Mouse (Mus musculus): ENCODE data around the gene Eif4e.

Eif4e gene

DNA sequence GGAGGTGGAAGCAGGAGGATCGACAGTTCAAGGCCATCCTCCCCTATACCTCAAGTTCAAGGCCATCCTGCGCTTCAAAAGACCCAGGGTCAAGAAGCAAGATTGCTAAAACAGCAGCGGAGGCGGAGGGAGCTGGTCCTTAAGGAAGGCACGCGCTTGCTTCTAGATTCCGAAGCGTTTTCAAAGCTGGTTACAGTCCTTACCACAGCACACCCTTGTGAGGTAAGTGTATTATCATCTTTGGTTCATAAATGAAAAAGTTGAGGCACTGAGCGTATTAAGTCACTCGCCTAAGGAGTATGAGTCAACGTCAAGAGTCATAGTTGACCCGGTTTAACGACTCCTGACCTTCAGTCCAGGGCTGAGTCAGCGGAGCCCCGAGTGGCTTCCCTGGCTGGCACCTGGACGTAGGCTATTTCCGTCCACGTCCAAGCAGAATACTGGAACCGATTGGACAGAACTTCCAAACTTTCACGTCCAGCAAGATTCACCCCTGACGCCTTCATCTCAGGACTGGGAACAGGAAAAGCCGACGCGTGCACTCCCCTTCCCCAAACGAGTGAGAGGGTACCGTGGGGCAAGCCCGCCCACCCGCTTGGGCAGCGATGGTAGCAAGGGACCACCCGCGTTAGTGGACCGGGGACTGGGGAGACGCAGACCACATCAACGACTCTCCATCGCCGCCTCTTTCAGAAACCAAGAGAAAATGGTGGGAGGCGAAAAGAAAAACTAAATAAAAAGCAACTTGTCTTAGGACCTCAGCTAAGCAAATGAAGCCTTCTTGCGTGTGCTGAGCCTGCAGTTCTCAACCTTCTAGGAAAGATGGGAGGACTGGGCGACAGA lies at the start of gene Eif4e:
Eif4e (plus strand) TSS at position 107 of the 843 bp plus-strand sequence.
- no peak for DNase-seq

- no peak for DNase-seq
Measured at GRCm38 (mm10) chr3:138479489-138479888, 46.5 kb upstream of the Eif4e start.

GRCm38 (mm10) chr3:138481526-138482284 lies 44.3 kb upstream of the Eif4e start:
- peak; percentile 15 for DNase-seq

- no peak for DNase-seq
Measured at GRCm38 (mm10) chr3:138483240-138483639, 42.7 kb upstream of the Eif4e start.

DNA sequence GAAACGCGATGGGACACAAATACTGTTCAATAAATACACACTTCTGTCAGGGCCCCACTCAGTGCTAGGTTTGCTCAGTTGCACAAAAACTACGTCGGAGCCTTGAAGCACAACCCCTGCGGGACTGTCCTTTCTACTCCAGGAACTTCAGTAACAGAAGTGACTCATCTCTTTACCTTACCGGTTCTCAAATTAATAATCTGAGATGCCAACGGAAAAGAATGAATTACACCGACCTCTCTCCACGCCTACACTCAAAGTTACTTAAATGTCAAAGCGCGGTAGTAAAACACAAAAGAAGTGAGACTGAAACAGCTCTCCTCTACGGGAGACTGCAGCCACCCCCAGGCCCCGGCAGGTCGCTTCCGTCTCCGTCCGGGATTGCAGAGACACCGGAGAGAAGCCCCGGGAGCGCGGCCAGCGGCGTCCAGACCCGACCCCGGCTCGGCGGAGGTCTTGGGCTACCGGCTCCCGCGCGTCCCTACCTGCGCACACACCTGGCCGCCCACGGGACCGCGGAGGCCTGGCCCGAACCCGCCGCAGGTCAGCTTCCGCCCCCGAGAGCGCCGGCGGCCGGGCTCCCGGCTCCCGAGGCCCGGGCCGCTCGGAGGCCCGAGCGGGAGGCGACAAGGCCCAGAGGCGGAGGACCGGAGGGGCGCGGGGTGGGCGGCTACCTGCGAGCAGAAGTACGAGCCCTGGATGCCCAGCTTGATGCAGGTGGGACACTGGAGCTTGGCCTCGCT lies 37.2 kb upstream of the Eif4e start:
- no peak for DNase-seq

GRCm38 (mm10) chr3:138489327-138490033 lies 36.5 kb upstream of the Eif4e start, which contains the start of gene Metap1:
Metap1 (minus strand) TSS chr3:138489515.
- DNase-seq: peak; percentile 95

- no peak for DNase-seq
Measured at GRCm38 (mm10) chr3:138490034-138490337, 36.0 kb upstream of the Eif4e start.

DNA sequence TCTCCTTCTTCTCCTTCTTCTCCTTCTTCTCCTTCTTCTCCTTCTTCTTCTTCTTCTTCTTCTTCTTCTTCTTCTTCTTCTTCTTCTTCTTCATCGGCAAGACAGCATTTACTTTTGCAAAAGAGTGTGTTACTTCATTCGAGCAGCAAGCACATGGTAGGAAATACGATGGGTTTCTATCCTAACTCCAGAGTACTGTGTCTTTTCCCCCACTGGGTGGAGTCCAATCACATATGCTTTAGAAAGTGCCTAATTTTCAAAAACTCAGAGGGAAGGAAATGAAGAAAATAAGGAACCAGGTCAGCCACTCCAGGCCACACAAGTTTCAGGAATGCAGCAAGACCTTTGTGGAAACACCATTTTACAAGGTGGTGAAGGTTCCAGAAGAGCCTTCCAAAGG lies 32.3 kb upstream of the Eif4e start:
- no peak for DNase-seq

- DNase-seq: no peak
Measured at GRCm38 (mm10) chr3:138494565-138494964, 31.4 kb upstream of the Eif4e start.

DNA sequence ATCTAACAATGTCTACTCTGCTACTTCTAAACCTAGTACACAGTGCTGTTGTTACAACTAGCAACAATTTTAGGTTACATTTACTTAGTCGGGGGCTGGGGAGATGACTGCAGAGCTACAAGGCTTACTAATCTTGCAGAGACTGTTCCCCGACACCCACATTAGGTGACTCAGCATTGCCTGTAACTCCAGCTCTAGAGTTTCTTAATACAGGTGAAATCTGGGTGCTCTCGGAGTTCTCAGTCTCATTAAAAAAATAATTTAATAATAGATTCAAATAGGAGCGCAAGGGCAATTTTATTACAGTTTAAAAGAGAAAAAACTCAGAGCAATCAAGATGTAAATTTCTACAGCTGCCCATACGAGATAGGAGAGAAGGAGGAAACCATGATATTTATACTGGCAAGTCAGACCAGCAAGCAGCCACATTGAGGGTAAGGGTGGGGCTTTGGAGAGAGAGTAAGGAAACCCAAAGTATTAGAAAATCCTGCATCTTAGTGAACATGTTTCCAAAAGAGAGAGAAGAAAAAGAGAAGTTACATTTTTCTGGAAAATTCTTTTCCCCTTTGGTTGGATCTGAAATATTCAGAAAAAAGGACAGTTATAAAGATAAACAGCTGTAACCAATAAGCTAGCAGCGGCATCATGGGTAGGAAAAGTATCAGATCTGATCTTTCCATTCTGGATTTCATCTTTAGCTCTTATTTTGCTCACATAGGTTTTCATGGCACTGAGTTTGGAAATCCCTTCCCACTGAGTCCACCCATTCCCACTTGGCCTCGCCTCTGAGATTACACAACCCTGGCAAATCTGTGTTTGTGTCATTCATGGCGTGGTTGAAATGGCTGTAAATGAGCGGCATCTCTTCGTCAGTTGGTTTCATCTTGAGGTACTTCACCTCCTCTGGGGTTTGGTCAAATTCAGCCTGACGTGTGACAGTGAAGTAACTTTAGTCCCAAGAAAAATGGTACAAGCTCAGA lies 30.5 kb upstream of the Eif4e start:
- no peak for DNase-seq

DNA sequence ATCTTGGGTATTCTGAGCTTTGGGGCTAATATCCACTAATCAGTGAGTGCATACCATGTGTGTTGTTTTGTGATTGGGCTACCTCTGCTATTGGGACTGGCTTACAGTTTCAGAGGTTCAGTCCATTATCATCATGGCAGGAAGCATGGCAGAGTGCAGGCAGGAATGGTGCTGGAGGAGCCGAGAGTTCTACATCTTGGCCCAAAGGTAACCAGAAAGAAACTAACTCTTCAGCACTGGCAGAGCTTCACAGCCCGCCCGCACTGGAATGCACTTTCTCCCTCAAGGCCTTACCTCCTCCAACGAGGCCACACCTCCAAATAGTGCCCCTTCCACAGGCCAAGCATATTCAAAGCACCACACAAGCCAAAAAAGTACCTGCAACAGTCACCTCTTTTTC lies 27.2 kb upstream of the Eif4e start:
- no peak for DNase-seq

DNA sequence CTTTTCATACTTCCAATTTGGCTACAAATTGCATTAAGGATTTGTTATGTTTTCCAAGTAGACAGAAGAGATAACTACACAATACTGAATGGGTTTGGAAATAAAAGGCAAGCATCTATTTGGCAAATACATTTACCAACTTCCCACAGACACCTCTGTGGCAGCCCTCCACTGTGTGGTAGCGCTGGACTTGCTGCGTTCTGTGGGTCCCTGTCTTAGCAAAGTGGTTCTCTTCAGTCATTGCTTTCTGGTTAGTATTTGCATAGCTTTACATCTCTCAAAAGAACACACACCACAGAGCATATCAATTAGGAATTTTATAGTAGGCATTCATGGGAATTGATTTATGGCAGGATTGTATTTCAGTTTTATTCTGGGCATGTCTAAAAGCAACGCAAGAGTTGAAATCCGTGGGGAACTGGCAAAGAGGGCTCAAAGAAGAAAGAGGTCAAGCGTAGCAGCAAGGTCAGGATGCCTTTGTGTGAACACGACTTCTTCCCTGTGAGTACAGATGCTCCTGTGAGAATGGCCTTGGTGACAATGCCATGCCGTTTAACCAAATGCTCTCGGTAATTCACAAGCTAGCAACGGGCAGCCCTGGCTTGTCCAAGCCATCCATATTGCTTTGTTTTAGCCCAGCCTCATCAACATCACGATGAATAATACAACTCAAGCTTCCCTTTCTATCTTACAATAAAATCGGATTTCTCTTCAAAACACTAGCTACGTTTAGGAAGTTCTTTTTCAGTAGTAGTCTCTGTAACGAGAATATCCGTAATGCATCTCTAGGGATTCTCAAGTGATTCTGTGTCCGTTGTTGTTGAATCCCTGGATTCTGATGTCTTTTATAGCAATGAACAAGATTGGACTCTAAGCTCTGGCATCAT lies 25.9 kb upstream of the Eif4e start:
- peak; percentile 40 for DNase-seq

GRCm38 (mm10) chr3:138503754-138504153 lies 22.2 kb upstream of the Eif4e start:
- no peak for DNase-seq

DNA sequence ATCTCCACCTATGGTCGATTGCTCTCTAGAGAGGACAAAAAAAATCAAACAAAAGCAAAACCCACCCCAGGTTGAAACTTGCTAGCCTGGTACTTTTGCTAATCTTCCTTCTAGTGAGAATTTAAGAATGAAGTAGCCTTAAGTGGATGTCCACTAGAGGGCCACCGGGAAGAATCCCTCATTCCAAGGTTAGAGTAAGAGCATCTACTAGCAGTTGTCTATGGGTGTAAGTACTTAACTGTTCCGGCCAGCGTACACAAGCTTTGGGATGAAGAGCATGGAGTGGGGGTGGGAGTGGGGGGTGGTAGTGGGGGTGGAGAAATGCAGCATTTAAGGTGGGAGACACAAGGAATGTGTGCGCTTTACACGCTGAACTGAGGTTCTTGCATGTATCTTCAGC lies 19.2 kb upstream of the Eif4e start:
- DNase-seq: peak; percentile 63

GRCm38 (mm10) chr3:138509581-138509980 lies 16.4 kb upstream of the Eif4e start:
- no peak for DNase-seq

GRCm38 (mm10) chr3:138510471-138510870 lies 15.5 kb upstream of the Eif4e start:
- no peak for DNase-seq

DNA sequence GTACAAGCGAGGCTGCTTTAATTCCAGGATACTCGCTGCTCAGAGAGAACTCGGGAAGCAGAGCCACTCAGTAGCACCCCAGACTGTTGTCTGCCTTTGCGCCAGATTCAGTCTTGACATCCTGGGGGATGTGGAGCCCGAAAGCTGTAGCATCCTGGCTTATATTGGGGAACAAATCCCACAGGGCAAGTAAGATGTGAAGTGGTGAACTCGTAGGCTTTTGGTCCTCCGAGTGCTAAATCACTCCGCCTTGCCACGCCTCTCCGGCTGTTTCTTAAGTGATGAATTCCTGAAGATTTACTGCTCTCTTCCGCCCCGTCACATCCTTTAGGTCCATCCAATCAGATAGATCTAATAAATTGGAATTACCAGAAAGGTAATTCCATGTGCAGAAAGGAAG lies 12.7 kb upstream of the Eif4e start:
- peak; percentile 60 for DNase-seq

DNA sequence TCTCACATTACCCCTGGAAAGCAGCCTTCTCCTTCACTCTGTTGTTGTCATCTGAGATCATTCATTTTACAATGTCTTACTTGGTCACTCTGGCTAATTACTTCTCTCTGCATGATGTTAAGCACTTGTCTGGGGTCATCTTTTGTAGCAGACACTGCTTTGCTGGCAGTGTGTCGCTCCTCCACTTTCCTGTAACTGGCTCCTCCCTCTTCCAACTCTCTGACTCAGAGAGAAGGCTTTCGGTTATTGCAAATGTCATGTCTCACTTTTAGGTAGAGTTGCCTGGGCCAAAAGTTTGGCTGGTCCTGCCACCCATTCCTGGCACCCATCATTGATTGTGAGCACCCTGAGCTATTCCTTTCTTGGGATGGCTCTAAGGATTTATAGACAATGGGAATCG lies 11.2 kb upstream of the Eif4e start:
- DNase-seq: peak; percentile 11

- DNase-seq: no peak
Measured at GRCm38 (mm10) chr3:138515656-138516370, 10.2 kb upstream of the Eif4e start.

- DNase-seq: no peak
Measured at GRCm38 (mm10) chr3:138517881-138518280, 8.1 kb upstream of the Eif4e start.
